Mouse (Mus musculus) pancreas, adult 10 weeks (tissue): ENCODE data around the gene Olfr1166. TPM values are rescaled to one million over a fixed set of nuclear protein-coding genes. Genes with fewer than 3 reads are reported as not detected.

ENCODE experiments used
- polyA plus RNA-seq: library from polyadenylated mRNA; stranded (reverse); fragments of 350-450 nt; fragmentation: Illumina TruSeq; extraction: RNeasy Lipid Tissue Mini Kit (QIAGEN cat#74804); gene quantifications from one replicate; pipeline ENCODE4 v1.2.3, GENCODE M21; 2015; ENCODE audit warnings: low read depth, low replicate concordance; ENCODE audit not compliant: insufficient read depth

The Olfr1166 gene
- not detected for polyA plus RNA-seq

GRCm38 (mm10) chr2:88128172-88128571 lies at the start of gene Olfr1166:
Olfr1166 (minus strand) TSS chr2:88128272.

GRCm38 (mm10) chr2:88155093-88155492 lies 27.0 kb upstream of the Olfr1166 start, which contains the start of gene Olfr1167:
Olfr1167 (minus strand) TSS chr2:88155193.

GRCm38 (mm10) chr2:88093866-88094265 lies 34.2 kb downstream of the Olfr1166 start, which contains the start of gene Olfr1164:
Olfr1164 (minus strand) TSS chr2:88093966.

Other genes with a start within 250 kb of the Olfr1166 start
- not detected for gene Olfr1153, start 233.3 kb downstream of the Olfr1166 start, polyA plus RNA-seq
- gene Olfr1154, start 223.1 kb downstream of the Olfr1166 start, polyA plus RNA-seq, result not detected
- not detected for gene Olfr1155, start 183.1 kb downstream of the Olfr1166 start, polyA plus RNA-seq
- not detected for gene Olfr1156, start 175.2 kb downstream of the Olfr1166 start, polyA plus RNA-seq
- not detected for gene Olfr1157, start 160.0 kb downstream of the Olfr1166 start, polyA plus RNA-seq
- gene Olfr74, start 153.6 kb downstream of the Olfr1166 start, polyA plus RNA-seq, result not detected
- gene Olfr1158, start 138.2 kb downstream of the Olfr1166 start, polyA plus RNA-seq, result not detected
- gene Olfr1160, start 120.0 kb downstream of the Olfr1166 start, polyA plus RNA-seq, result not detected
- not detected for gene Olfr1161, start 105.5 kb downstream of the Olfr1166 start, polyA plus RNA-seq
- not detected for gene Olfr73, start 90.6 kb downstream of the Olfr1166 start, polyA plus RNA-seq
- gene Olfr1162, start 77.1 kb downstream of the Olfr1166 start, polyA plus RNA-seq, result not detected
- not detected for gene Olfr1163, start 56.4 kb downstream of the Olfr1166 start, polyA plus RNA-seq
- not detected for gene Olfr1164, start 34.3 kb downstream of the Olfr1166 start, polyA plus RNA-seq
- not detected for gene Olfr1167, start 26.9 kb upstream of the Olfr1166 start, polyA plus RNA-seq
- not detected for gene Olfr1168, start 53.6 kb upstream of the Olfr1166 start, polyA plus RNA-seq
- gene Olfr1170, start 100.1 kb upstream of the Olfr1166 start, polyA plus RNA-seq, result not detected
- gene Olfr1173, start 151.6 kb upstream of the Olfr1166 start, polyA plus RNA-seq, result not detected
- gene Olfr1174-ps, start 186.9 kb upstream of the Olfr1166 start, polyA plus RNA-seq, result not detected
- gene Olfr1175-ps, start 198.9 kb upstream of the Olfr1166 start, polyA plus RNA-seq, result not detected
- not detected for gene Olfr1176, start 208.4 kb upstream of the Olfr1166 start, polyA plus RNA-seq
- not detected for gene Olfr1177-ps, start 218.2 kb upstream of the Olfr1166 start, polyA plus RNA-seq